Mouse (Mus musculus): ENCODE data around the gene Gm42420.

Gm42420 gene

DNA sequence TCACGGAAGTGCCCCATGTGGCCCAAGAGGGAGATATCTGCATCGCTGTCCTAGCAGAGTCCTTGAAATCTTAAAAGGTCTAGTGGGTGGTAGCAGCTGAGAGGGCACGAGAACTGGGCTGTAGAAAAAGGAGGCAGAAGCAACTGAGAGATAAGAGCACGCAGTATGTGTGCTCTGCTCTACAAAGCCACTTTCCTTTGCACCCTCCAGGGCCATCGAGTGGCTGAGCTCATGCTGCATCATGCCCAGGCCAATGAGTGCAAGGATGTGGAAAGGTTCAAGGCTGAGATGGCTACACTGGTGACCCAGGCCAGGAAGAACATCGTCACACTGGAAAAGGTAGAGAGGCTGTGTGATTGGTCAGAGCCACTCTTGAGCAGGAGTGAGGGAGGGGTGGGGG, at the start of gene Gm42420:
TSS of gene Gm42420 (plus strand) at position 237 of the 400 bp plus-strand sequence.
- DNase-seq (ENCODE audit: low read depth): no peak

DNA sequence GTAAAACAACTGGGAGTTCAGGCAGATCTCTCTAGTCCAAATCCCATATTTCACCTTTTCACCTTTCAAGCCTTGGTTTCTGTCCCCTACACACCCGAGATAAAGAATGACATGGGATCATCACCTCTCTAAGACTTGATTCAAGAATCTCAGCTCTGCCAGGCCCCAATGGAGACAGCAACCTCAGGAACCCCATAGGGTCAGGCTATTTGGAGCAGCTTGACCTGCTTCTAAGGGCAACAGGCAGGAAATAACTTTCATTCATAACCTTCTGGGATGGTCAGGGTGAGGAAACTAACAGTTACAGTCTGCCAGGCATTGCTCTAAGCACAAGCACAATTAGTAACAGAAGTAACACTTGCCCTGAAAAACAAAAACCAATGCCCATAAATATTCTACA, 48.9 kb upstream of the Gm42420 start:
- DNase-seq (ENCODE audit: low read depth): no peak

DNA sequence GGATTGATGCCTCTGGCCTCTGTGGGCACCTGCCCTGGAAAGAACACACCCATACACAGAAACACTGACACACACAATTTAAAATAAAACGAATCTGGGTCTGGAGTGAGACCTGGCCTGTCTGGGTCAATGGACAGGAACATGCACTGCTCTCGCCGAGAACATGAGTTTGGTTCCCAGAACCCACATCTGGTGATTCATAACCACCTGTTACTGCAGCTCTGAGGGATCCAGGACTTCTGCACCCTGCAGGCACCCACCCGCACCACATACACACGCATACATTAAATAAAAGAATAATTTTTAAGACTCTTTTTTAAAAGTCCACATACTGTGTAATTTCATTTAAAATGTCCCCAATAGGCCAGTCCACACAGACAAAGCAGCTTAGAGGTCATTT, 48.3 kb upstream of the Gm42420 start:
- DNase-seq (ENCODE audit: low read depth): no peak

DNA sequence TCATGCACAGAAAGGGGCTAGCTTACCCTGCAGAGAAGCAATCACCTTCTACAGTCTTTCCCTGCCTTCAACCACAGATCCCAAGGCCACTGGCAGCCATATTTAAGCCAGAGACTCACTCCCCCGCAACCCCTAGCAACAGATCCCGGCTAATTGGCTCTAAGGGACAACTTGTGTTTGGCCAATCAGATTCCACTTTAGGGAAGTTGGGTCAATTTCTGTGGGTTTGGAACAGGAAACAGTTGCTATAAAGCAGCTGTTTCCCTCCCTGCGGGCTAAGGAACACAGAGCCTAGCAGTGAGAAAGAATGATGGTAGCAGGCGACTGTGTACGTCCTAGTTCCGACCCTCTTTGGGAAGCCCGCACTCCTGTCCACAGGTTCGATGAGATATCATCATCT, 47.3 kb upstream of the Gm42420 start:
- no peak for DNase-seq (ENCODE audit: low read depth)

DNA sequence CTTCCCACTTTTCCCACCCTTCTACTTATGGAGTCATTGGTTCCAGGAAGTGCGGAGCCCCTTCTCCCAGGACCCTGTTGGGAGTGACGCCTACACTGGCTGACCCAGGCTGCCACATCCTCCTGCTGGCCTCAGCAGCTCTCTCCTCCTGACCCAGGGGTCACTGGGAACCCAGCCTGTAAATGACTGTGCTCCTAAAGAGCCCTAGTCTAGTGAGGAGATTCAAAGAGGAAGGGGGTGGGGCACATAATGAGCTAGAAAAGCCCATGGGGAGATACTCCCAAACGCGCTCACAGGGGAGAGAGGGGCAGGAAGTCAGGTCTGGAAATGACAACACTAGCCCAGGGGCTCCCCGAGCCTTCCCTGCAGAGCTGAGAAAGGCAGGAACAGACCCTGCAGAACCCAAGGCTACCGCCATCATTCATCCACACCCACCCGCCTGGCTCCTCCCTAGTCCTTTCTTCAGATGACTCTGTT, 45.8 kb upstream of the Gm42420 start:
- peak; percentile 38 for DNase-seq (ENCODE audit: low read depth)

DNA sequence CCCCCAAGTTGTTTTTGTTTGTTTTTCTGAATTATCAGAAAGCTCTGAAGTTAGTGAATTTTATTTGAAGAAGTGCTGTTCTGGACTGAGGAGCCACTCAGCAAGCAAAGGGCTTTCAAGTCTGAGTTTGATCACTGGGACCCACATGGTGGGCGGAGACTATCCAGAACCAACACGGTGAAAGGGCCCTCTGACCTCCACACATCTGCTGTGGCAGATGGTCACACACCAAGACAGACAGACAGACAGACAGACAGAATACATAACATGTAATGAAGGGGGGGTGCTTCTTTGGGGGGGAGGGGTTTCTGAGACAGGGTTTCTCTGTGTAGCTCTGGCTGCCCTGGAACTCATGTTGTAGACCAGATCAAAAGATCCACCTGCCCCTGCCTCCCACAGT, 45.0 kb upstream of the Gm42420 start:
- no peak for DNase-seq (ENCODE audit: low read depth)

DNA sequence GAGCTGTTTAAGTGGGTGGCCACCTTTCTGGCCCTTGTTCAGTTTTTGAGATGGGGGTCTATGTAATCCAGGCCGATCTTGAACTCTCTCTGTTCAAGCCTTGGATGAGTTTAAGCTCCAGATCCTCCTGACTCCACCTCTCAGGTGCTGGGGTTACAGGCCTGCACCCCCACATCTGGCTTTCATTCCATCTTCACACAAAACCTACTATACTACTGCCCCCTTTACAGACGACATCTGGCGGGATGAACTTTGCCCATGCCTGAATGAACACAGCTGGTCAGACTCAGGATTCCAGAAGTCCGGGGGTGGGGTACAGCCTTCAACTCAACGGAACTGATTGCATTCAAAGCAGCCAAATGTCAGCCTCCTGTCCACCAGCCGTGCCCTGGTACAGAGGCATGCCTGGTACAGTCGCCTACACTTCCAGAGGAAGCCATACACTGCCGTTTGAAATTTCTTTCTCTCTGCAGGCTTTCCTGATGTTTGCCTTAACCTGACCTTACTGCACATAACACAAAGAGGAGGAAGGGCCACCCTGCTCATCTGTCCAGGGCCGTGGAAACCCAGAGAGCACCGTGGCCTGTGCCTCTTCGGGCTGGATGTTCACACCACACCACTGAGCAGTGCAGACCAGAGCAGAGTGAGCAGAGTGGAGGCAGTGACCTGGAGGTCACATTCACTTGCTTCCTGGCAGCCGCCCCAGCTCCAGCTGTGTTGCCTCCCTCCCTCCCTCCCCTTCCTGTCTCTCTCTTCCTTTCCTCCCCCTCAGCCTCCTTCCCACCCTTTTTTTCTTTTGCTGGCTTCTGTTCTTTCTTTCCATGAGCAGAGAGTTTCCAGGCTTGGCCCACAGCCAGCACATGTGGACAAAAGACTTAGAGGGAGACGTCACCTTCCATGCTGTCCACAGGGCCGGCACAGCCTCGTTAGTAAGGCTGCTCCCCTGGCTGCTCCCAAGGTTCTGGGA, 42.6 kb upstream of the Gm42420 start:
- DNase-seq (ENCODE audit: low read depth): peak; percentile 93

DNA sequence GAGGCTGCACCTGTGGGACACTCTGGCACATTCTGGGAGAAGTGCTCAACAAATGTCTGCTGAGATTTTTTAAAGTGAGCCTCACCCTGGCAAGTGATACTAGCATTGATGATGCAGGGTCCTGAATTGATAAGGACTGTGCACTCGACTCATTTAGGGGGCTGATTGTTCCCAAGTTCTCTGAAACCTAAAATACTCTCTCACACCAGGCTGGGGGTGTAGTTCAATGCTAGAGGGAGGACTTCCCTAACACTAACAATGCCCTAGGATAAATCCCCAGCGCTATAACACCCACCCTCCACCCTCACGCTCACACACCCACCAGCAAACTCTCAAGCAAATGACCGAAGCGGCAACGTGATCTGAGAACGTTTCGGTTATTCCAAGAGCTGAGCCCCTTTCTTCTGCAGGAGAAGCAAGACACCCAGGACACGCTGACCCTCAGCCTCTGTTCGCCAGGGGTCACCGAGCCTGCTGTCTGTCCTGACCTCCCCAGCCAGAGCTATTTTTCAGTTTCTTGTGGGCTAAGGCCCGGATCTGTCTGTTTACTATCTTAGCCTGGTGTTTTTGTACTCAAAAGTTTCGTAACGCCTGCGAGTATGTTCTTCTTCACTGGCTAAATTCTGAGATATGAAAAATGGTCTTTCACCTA, 41.7 kb upstream of the Gm42420 start:
- no peak for DNase-seq (ENCODE audit: low read depth)

DNA sequence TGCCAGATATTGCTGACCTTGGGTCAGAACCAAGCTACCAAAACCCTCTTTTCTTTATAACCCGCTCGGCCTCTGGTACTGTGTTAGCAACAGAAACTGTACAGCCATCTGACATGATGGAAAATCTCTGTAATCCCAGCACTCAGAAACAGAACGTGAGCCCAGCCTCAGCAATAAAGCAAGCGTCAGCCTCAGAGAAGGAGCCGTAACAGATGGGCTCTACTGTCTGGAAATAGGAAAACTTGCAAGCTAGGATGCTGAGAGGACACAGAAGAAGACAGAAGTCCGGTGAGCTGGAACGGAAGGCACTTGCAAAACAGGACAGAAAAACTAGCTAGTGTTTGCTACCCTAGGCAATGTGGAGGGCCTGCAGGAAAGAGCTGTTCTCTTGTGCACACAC, 40.1 kb upstream of the Gm42420 start:
- DNase-seq (ENCODE audit: low read depth): no peak

DNA sequence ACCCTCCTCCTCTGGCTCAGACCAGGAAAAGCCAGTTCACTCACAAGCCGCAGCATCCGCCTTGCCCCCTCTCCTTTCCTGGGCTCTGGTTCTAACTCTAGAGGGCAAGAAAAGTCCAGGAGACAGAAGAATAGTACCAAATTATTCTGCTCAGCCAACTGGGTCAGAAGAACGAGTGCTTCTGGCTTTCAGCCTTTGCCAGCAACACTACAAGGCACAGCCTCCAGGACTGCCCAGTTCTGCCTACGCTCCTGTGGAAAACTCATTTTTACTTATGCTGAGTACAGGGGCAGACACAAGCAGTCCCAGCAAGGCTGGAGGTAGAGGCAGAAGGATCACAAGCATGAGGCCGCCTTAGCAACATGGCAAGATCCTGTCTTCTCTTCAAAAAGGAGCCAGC, 37.5 kb upstream of the Gm42420 start:
- DNase-seq (ENCODE audit: low read depth): no peak

DNA sequence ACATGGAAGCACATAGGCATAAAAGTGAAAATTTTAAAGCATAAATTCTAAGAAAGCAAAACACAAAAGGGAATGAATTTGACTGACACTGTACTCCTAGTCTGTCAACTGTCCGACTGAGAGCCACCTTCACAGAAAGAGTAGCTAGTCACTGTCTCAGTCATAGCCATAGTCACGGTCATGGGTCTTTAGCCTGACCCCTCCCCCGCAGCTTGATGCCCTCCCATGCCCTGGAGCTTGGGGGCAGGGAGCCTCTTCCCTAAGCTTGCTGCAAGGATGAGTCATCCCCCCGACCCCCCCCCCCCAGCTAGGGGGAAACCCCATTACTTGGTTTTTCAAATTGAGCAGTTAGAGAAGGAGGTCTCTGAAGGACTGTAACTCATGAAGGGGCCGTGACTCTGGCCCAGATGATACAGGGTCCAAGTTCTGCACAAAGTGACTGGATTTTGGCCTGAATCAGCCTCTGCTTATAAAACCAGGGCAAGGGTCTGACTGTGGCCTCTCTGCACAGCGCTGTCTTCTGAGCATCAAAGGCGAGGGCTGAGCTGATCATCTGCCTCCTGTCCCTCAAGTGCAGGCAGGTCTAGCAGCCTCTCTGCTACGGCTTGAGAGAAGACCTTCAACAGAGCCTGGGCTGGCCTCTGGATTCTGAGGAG, 33.4 kb upstream of the Gm42420 start:
- DNase-seq (ENCODE audit: low read depth): peak; percentile 76

DNA sequence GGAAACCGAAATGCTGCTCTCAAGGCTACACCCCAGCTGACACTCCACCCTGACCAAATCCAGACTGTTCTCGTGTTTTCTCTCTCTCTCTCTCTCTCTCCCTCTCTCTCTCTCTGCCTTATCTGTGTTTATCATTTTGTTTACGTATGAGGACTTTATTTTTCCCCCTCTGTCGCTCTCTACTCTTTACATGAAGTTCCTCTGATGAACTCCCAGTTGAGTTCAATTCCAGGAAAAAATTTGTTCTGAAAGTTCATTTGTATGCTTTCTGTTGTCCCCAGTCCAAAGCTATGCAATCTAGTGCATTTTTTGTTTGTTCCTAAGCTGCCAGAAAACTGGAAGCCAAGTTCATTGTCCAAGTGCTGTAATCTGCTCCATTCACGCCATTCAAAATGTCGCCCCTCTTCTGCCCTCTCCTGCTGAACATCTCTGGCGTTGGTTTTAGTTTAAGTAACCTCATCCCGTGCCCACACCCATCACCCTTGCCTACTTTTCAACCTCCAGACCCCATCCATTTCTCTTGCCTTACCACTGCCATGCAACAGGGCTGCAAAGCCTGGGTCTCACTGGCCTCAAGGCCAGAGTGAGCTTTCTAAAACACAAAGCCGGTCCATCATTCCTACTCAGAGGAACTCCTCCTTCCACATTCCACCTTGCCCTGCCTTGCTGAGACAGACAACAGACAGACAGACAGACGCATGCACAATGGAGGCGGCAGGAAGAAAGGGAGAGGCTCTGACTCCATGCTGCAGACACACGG, 30.5 kb upstream of the Gm42420 start:
- peak; percentile 28 for DNase-seq (ENCODE audit: low read depth)

DNA sequence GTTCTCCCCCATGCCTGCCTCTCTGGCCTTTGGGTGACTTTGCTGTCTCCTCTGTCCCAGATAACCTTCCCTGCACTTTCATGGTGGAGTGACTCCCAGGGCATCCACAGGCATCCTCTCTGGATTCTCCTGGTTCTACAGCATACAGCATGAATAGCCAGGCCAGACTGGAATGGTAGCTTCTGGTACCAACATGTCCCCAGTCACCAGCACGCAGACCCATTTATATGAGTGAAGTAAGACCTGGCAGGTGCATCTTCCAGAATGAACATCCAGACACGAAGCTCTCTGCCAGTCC, 30.0 kb upstream of the Gm42420 start:
- DNase-seq (ENCODE audit: low read depth): no peak

DNA sequence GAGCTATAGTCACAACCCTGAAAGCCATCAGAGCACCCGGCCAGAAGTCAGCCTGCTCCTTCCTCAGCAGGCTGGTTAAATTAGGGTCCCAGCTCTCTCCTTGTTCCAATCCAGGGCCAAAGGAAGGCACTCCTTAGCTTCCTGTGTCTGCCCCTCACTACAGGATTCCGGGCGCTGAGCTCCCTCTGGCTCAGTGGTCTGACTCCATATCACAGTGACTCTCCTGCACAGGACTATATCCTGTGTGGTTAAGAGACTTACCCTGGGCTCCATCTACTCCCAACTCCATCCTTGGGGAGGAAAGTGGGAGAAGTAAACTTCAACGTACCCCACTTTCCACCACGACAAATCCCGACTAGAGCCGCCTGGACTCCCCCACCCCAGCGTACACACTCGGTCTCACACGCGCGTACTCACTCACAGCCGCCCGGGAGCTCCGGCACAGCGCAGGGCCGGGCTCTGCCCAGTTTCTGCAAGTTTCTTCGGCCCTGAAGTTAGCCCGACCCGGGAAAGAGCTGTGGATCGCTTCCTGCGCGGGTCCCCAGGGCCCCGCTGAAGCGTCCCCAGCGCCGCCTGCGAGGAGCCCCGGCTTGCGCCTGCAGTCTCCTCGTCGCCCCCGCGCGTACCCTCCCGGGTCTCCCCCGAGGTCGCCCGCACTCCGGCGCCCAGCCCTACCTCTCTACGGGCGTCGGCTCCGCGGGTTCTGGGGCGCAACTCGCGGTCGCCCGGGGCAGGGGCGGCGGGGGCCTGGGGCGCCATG, 28.5 kb upstream of the Gm42420 start:
- peak; percentile 73 for DNase-seq (ENCODE audit: low read depth)

DNA sequence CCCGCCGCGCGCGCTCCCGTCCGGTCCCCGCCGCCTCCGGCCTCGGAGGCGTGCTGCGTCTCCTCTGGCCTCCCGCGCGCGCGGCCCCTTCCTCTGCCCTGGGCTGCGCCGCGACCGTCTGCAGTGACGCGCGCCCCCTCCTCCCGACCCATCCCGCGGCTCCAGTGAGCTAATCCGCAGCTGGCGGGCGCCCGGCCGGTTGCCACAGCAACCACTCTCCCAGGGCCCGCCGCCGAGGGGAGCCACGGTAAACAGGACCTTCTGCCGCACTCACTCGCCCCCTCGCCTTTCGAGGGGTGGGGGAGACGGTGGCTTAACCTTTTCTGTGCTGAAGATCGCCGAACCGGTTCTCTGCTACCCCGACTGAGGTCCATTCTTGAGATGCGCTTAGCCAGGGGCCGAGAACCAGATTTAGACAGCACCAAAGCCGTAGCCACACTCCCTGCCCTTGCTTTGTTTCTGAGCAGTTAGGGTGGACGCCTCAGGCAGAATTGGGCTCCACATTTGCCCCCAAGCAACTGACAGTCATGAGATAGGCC, 27.8 kb upstream of the Gm42420 start, which contains the start of gene Dennd2a:
TSS of gene Dennd2a (minus strand) at position 145 of the 539 bp plus-strand sequence.
- peak; percentile 92 for DNase-seq (ENCODE audit: low read depth)

DNA sequence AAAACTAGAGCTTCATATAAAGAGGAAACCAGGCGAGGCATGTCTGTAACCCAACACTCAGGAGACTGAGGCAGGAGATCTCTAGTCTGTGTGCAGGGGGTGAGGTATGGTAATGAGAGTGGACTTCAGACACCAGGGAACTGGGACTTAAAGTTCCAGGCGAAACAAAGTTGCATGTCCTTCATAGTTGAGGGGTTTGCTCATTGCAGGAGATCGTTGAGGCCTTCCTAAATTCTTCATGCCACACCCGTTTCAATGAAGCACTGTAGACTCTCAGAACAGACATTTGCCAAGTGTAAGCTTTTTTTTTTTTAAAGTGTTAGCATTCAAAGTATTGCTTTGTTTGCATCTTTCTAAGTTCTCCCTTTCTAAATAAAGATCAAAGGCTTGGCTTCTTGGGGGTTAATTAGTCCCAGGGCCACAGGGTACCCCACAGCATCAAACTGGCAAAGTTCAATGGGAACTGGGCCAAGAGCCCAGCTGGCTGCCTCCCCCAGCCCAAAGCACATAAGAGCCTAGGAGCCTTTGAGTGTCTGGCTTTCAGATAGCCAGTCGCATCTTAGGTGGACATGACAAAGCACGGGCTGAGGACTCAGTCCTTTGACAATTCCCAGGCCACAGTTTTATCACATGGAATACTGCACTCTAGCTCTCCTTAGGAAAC, 26.1 kb upstream of the Gm42420 start:
- peak; percentile 39 for DNase-seq (ENCODE audit: low read depth)

DNA sequence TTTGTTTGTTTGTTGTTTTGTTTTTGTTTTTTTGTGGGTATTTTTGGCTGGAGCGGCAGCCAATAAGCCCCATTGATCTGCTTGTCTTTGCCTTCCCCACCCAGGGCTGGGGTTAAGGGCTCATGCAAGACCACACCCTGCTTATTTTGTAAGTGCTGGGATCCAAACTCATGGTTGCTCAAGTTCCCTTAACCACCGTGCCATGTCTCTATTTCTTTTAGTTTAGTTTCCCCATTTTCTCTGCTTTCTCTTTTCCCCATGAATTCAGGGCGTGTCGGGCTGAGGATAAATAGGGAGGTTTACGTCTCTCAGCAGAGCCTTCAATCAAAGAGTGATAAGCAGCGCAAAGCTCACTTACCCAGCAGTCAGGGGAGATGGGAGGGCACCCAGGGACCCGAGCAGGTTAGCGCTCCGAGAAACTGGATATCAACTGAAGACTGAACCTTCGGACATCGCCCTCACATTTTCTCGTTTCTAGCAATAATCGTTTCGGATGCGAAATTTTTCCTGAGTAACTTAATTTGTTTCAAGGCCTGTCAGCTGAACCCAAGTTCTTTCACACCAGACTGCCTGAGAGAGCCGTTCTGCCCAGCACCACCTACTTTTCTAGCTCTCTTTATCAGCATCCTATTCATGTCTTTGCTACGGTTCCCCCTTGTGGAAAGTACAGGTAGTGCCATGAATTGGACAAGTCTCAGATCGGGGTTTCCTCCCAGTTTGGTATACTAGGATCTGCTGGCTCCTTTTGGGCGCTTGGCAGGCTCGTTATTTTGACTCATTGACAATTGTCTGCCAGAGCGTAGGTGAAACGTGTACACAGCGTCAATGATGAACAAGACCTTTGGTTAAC, 23.2 kb upstream of the Gm42420 start:
- DNase-seq (ENCODE audit: low read depth): peak; percentile 97

DNA sequence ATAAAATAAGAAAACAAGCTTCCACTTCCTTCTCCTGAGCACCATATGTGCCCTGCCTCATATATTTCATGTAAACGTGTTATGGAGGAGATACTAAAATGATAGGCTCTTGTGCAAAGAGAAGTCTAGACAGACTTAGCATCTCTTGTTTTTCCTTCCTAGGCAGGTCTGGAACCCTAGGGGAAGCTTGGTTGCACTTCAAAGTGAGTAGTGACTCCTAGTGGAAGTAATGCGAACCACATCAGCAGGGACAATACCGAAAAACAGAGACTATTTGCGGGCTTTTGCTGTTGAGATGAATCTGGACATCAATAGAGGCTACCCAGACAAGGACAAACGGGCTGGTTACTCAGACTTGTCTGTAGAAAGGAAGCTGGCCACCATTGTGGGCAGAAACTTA, 18.0 kb upstream of the Gm42420 start:
- DNase-seq (ENCODE audit: low read depth): peak; percentile 85

DNA sequence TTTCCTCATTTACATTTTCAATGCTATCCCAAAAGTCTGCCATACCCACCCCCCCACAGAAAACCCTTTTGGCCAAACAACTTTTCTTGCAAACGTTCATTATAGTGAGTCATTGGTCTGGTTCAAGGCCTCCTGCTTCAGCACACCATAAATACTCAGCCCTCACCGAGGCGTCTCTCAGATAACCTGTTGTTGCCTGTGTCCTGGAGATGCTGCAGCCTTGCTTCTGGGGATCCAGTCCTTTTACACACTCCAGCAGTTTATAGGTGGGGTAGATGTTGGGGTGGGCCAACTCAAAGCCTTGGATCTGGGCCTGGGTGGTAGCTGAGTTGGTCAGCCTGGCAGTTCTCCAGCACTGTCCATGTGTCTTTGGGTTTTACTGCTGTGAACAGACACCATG, 15.1 kb upstream of the Gm42420 start:
- peak; percentile 49 for DNase-seq (ENCODE audit: low read depth)
